Mouse (Mus musculus) lung, adult 10 weeks (tissue): Measurements from ENCODE around the gene Ttc21b. TPM values are rescaled to one million over a fixed set of nuclear protein-coding genes. Genes with fewer than 3 reads are reported as not detected.

Source experiments
- polyA plus RNA-seq: library from polyadenylated mRNA; stranded (reverse); fragments of 350-450 nt; fragmentation: Illumina TruSeq; extraction: RNeasy Lipid Tissue Mini Kit (QIAGEN cat#74804); gene quantifications from one replicate; pipeline ENCODE4 v1.2.3, GENCODE M21; 2014; ENCODE audit warnings: low read depth, low replicate concordance; ENCODE audit not compliant: insufficient read depth

Ttc21b gene
- polyA plus RNA-seq: 3.7 TPM

GRCm38 (mm10) chr2:66256220-66257131 is at the start of gene Ttc21b:
Gene Ttc21b, minus strand, starts transcription at chr2:66256617.

Other genes starting within 250 kb of the Ttc21b start
- gene Galnt3, start 131.6 kb downstream of the Ttc21b start, polyA plus RNA-seq: 6.6 TPM
- not detected for gene Scn1a, start 184.2 kb upstream of the Ttc21b start, polyA plus RNA-seq